Mouse (Mus musculus): ENCODE data around the gene Sp1. TPM values are rescaled to one million over a fixed set of nuclear protein-coding genes. Genes with fewer than 3 reads are reported as not detected.

The Sp1 gene
- total and polyA plus RNA-seq, 3 experiments, result 35.8 to 93.8 (median 50.5) TPM

GRCm38 (mm10) chr15:102442490-102442889, 36.5 kb downstream of the Sp1 start:
- peak; percentile 40 for DNase-seq (ENCODE audit: low spot score)

GRCm38 (mm10) chr15:102445146-102445545, 39.2 kb downstream of the Sp1 start, which contains the start of gene Amhr2:
Gene Amhr2, plus strand, starts transcription at chr15:102445367.
- no peak for TF ChIP-seq GATA2 (IDR thresholded peaks at IDR 0.05; ENCODE audit: borderline replicate concordance, low read depth, low read length)
- TF ChIP-seq TAL1 (conservative IDR thresholded peaks at IDR 0.05; ENCODE audit: low read depth, low read length), result no peak
- TF ChIP-seq CTCF (IDR thresholded peaks at IDR 0.05; ENCODE audit: low read depth, low read length), result no peak
- TF ChIP-seq GATA1 (IDR thresholded peaks at IDR 0.05; ENCODE audit: borderline replicate concordance, low read length), result no peak
- no peak for TF ChIP-seq POLR2AphosphoS5 (IDR thresholded peaks at IDR 0.05; ENCODE audit: insufficient replicate concordance, low read depth, low read length)
- H3K4me1 ChIP-seq (ENCODE audit: insufficient read depth, low read depth, low read length), result peaks cover 8% of the 10 kb centered on the region
- H3K36me3 ChIP-seq (replicated peaks), result no peaks in the 10 kb centered on the region
- no peaks in the 10 kb centered on the region for H3K9me3 ChIP-seq (replicated peaks)
- DNase-seq (ENCODE audit: low spot score), result no peak
- H3K4me3 ChIP-seq (ENCODE audit: low read depth, low read length), result no peak within 1 kb of the TSS
- no peak for ATAC-seq (ENCODE audit: extremely low read depth, insufficient number of reproducible peaks, low FRiP score, poor library complexity, severe bottlenecking)
- peaks cover 41% of the 10 kb centered on the region for H3K27me3 ChIP-seq (ENCODE audit: insufficient read depth, low read length)

More at GRCm38 (mm10) chr15:102442490-102442889, 36.5 kb downstream of the Sp1 start:
- TF ChIP-seq TAL1 (conservative IDR thresholded peaks at IDR 0.05; ENCODE audit: low read depth, low read length) (no peak), CTCF (IDR thresholded peaks at IDR 0.05; ENCODE audit: low read depth, low read length) (peak; percentile 81)
- Histone ChIP-seq H3K9me3 (replicated peaks) (no peaks in the 10 kb centered on the region), H3K36me3 (replicated peaks) (peaks cover 6% of the 10 kb centered on the region), H3K27me3 (ENCODE audit: insufficient read depth, low read length) (peaks cover 25% of the 10 kb centered on the region), H3K4me1 (ENCODE audit: insufficient read depth, low read depth, low read length) (peaks cover 8% of the 10 kb centered on the region), H3K4me3 (ENCODE audit: low read depth, low read length) (no peak overlapping the region)
- ATAC-seq (ENCODE audit: extremely low read depth, insufficient number of reproducible peaks, low FRiP score, poor library complexity, severe bottlenecking), result no peak

- no peak for TF ChIP-seq POLR2AphosphoS5 (IDR thresholded peaks at IDR 0.05; ENCODE audit: insufficient replicate concordance, low read depth, low read length)
- no peak for TF ChIP-seq CTCF (IDR thresholded peaks at IDR 0.05; ENCODE audit: low read depth, low read length)
- TF ChIP-seq GATA1 (IDR thresholded peaks at IDR 0.05; ENCODE audit: borderline replicate concordance, low read length), result no peak
- TF ChIP-seq TAL1 (conservative IDR thresholded peaks at IDR 0.05; ENCODE audit: low read depth, low read length), result no peak
- no peak for TF ChIP-seq GATA2 (IDR thresholded peaks at IDR 0.05; ENCODE audit: borderline replicate concordance, low read depth, low read length)
- no peaks in the 10 kb centered on the region for H3K36me3 ChIP-seq (replicated peaks)
- ATAC-seq (ENCODE audit: extremely low read depth, insufficient number of reproducible peaks, low FRiP score, poor library complexity, severe bottlenecking) (no peak), DNase-seq (ENCODE audit: low spot score) (no peak)
- no peaks in the 10 kb centered on the region for H3K9me3 ChIP-seq (replicated peaks)
- peaks cover 47% of the 10 kb centered on the region for H3K27me3 ChIP-seq (ENCODE audit: insufficient read depth, low read length)
- H3K4me1 ChIP-seq (ENCODE audit: insufficient read depth, low read depth, low read length), result peaks cover 14% of the 10 kb centered on the region
- no peak overlapping the region for H3K4me3 ChIP-seq (ENCODE audit: low read depth, low read length)
Observed at GRCm38 (mm10) chr15:102446448-102446847, 40.5 kb downstream of the Sp1 start.

- DNase-seq (ENCODE audit: low spot score) (no peak), ATAC-seq (ENCODE audit: extremely low read depth, insufficient number of reproducible peaks, low FRiP score, poor library complexity, severe bottlenecking) (no peak)
- H3K9me3 ChIP-seq (replicated peaks), result no peaks in the 10 kb centered on the region
- TF ChIP-seq CTCF (IDR thresholded peaks at IDR 0.05; ENCODE audit: low read depth, low read length) (no peak), GATA2 (IDR thresholded peaks at IDR 0.05; ENCODE audit: borderline replicate concordance, low read depth, low read length) (no peak), GATA1 (IDR thresholded peaks at IDR 0.05; ENCODE audit: borderline replicate concordance, low read length) (no peak), TAL1 (conservative IDR thresholded peaks at IDR 0.05; ENCODE audit: low read depth, low read length) (no peak), POLR2AphosphoS5 (IDR thresholded peaks at IDR 0.05; ENCODE audit: insufficient replicate concordance, low read depth, low read length) (no peak)
- H3K36me3 ChIP-seq (replicated peaks), result no peaks in the 10 kb centered on the region
- H3K27me3 ChIP-seq (ENCODE audit: insufficient read depth, low read length), result peaks cover 70% of the 10 kb centered on the region
- no peak overlapping the region for H3K4me3 ChIP-seq (ENCODE audit: low read depth, low read length)
- peaks cover 24% of the 10 kb centered on the region for H3K4me1 ChIP-seq (ENCODE audit: insufficient read depth, low read depth, low read length)
Observed at GRCm38 (mm10) chr15:102449366-102449765, 43.4 kb downstream of the Sp1 start.

GRCm38 (mm10) chr15:102450928-102451327, 45.0 kb downstream of the Sp1 start:
- peaks cover 59% of the 10 kb centered on the region for H3K27me3 ChIP-seq (ENCODE audit: insufficient read depth, low read length)
- H3K36me3 ChIP-seq (replicated peaks), result no peaks in the 10 kb centered on the region
- no peak for DNase-seq (ENCODE audit: low spot score)
- H3K9me3 ChIP-seq (replicated peaks), result no peaks in the 10 kb centered on the region
- no peak overlapping the region for H3K4me3 ChIP-seq (ENCODE audit: low read depth, low read length)
- TF ChIP-seq GATA2 (IDR thresholded peaks at IDR 0.05; ENCODE audit: borderline replicate concordance, low read depth, low read length) (no peak), CTCF (IDR thresholded peaks at IDR 0.05; ENCODE audit: low read depth, low read length) (no peak), GATA1 (IDR thresholded peaks at IDR 0.05; ENCODE audit: borderline replicate concordance, low read length) (no peak), TAL1 (conservative IDR thresholded peaks at IDR 0.05; ENCODE audit: low read depth, low read length) (no peak), POLR2AphosphoS5 (IDR thresholded peaks at IDR 0.05; ENCODE audit: insufficient replicate concordance, low read depth, low read length) (no peak)
- peaks cover 26% of the 10 kb centered on the region for H3K4me1 ChIP-seq (ENCODE audit: insufficient read depth, low read depth, low read length)
- no peak for ATAC-seq (ENCODE audit: extremely low read depth, insufficient number of reproducible peaks, low FRiP score, poor library complexity, severe bottlenecking)

- peaks cover 25% of the 10 kb centered on the region for H3K4me1 ChIP-seq (ENCODE audit: insufficient read depth, low read depth, low read length)
- H3K4me3 ChIP-seq (ENCODE audit: low read depth, low read length), result 0 out of 2 replicates have a peak overlapping the region, but pooled peaks have one; percentile 8
- H3K27me3 ChIP-seq (ENCODE audit: insufficient read depth, low read length), result peaks cover 50% of the 10 kb centered on the region
- ATAC-seq (ENCODE audit: extremely low read depth, insufficient number of reproducible peaks, low FRiP score, poor library complexity, severe bottlenecking), result no peak
- no peak for DNase-seq (ENCODE audit: low spot score)
- no peak for TF ChIP-seq GATA1 (IDR thresholded peaks at IDR 0.05; ENCODE audit: borderline replicate concordance, low read length)
- no peak for TF ChIP-seq POLR2AphosphoS5 (IDR thresholded peaks at IDR 0.05; ENCODE audit: insufficient replicate concordance, low read depth, low read length)
- no peak for TF ChIP-seq TAL1 (conservative IDR thresholded peaks at IDR 0.05; ENCODE audit: low read depth, low read length)
- no peak for TF ChIP-seq GATA2 (IDR thresholded peaks at IDR 0.05; ENCODE audit: borderline replicate concordance, low read depth, low read length)
- TF ChIP-seq CTCF (IDR thresholded peaks at IDR 0.05; ENCODE audit: low read depth, low read length), result no peak
- H3K9me3 ChIP-seq (replicated peaks), result no peaks in the 10 kb centered on the region
- no peaks in the 10 kb centered on the region for H3K36me3 ChIP-seq (replicated peaks)
Observed at GRCm38 (mm10) chr15:102451666-102452430, 45.9 kb downstream of the Sp1 start.
